Mouse (Mus musculus): ENCODE measurements around the gene Adgrb3. TPM values are rescaled to one million over a fixed set of nuclear protein-coding genes. Genes with fewer than 3 reads are reported as not detected.
"Not testable (repeated sequence)": the region's sequence is repeated elsewhere in the genome, so short reads cannot be mapped to it uniquely, and the experiment has no call there.

The Adgrb3 gene
- polyA plus RNA-seq, 1 experiment, result 0.08 TPM

DNA sequence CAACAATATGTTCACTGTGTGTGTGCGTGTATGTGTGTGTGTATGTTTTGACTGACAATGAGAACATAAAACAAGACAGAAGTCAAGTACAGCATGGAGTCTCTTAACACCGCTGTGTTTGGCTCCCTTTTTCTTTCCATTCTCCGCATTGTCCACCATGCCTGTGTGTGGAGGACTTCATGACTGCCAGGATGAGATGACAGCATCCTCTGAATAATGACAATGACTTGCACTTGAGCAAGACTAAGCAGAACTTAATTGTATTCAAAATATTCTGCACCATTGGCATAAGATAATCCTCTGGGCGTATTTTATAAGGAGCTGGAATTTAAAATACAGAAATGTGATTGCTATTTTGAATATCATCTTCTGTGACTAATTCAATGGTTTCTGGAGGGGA lies 326.0 kb downstream of the Adgrb3 start:
- Histone ChIP-seq H3K4me1 (ENCODE audit: control insufficient read depth, insufficient read depth, insufficient read length) (no peaks in the 10 kb centered on the region), H3K27me3 (ENCODE audit: control insufficient read depth, insufficient read depth, low read length) (no peaks in the 10 kb centered on the region), H3K27ac (ENCODE audit: insufficient read depth, low read length) (no peak overlapping the region), H3K36me3 (ENCODE audit: control insufficient read depth, insufficient read depth, low read length) (no peaks in the 10 kb centered on the region), H3K4me3 (ENCODE audit: extremely low read depth, insufficient read depth, insufficient read length) (no peak overlapping the region)
- WGBS, result 83% methylated on average over 4 of the region's 4 CpGs
- no peak for DNase-seq (ENCODE audit: low read depth in 1 of 2, low spot score in 2 of 2)
- no peak for TF ChIP-seq CTCF (IDR thresholded peaks at IDR 0.05; ENCODE audit: extremely low read depth, insufficient read depth, insufficient read length, insufficient replicate concordance)

DNA sequence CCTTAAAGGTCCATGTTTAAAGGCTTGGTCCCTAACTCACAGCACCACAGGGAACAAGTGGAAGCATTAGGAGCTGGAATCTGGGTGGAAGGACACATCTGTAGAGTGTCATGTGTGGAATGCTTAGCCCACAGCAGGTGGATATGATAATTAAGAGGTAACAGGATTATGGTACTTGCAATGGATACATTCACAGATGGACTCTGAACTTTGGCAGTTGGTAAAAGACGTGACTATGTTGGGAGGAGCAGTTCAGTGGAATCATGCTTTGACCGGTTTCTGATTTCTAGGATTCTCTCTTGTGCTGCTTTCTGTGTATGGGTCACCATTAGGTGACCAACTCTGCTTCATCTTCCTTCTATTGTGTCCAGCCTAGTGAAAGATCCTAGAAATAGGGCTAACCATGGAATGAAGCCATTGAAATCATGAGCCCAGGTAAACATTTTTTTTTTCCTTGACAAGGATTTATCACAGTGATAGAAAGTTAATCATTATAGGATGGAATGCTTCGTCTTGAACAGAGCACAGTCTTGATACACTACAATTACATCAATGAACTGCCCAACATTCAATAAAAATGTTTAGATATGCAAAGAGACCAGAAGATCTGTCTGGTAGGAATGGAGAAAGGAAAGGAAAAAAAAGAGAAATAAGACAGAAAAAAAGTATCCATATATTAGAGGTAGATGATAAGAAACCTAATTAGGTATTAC lies 334.1 kb downstream of the Adgrb3 start:
- no peak overlapping the region for H3K4me3 ChIP-seq (ENCODE audit: extremely low read depth, insufficient read depth, insufficient read length)
- TF ChIP-seq CTCF (IDR thresholded peaks at IDR 0.05; ENCODE audit: extremely low read depth, insufficient read depth, insufficient read length, insufficient replicate concordance) (no peak), POLR2A (IDR thresholded peaks at IDR 0.05; ENCODE audit: low read depth, low read length) (no peak)
- H3K27ac ChIP-seq (ENCODE audit: insufficient read depth, low read length), result no peak overlapping the region
- H3K4me1 ChIP-seq (ENCODE audit: control insufficient read depth, insufficient read depth, insufficient read length), result no peaks in the 10 kb centered on the region
- 77% methylated on average over 3 of the region's 3 CpGs for WGBS
- H3K27me3 ChIP-seq (ENCODE audit: control insufficient read depth, insufficient read depth, low read length), result no peaks in the 10 kb centered on the region
- H3K36me3 ChIP-seq (ENCODE audit: control insufficient read depth, insufficient read depth, low read length), result no peaks in the 10 kb centered on the region
- DNase-seq (ENCODE audit: low read depth in 1 of 2, low spot score in 2 of 2), result no peak

DNA sequence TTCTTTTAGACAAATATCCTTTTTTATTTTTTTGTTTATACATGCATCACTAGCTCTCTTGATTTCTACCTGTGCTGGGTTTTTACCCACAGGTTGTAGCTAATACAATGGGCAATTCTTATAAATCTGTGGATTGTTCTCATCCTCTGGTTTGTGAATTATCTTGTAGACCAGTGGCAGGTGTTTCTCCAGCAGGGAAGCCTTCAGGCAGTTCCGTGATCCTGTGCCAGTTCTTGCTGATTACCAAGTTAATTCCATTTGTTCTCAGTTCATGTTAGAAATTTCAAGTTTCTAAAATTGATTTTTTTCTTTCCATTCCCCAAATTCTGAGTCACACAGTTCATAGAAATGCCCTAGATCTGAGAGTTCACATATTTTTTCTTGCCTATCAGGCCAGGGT lies 338.0 kb downstream of the Adgrb3 start:
- H3K27ac ChIP-seq (ENCODE audit: insufficient read depth, low read length), result no peak overlapping the region
- H3K4me1 ChIP-seq (ENCODE audit: control insufficient read depth, insufficient read depth, insufficient read length), result no peaks in the 10 kb centered on the region
- WGBS, result 77% methylated on average over 1 of the region's 1 CpGs
- H3K36me3 ChIP-seq (ENCODE audit: control insufficient read depth, insufficient read depth, low read length), result no peaks in the 10 kb centered on the region
- no peaks in the 10 kb centered on the region for H3K27me3 ChIP-seq (ENCODE audit: control insufficient read depth, insufficient read depth, low read length)
- no peak overlapping the region for H3K4me3 ChIP-seq (ENCODE audit: extremely low read depth, insufficient read depth, insufficient read length)
- no peak for DNase-seq (ENCODE audit: low read depth in 1 of 2, low spot score in 2 of 2)
- TF ChIP-seq CTCF (IDR thresholded peaks at IDR 0.05; ENCODE audit: extremely low read depth, insufficient read depth, insufficient read length, insufficient replicate concordance) (no peak), POLR2A (IDR thresholded peaks at IDR 0.05; ENCODE audit: low read depth, low read length) (no peak)

DNA sequence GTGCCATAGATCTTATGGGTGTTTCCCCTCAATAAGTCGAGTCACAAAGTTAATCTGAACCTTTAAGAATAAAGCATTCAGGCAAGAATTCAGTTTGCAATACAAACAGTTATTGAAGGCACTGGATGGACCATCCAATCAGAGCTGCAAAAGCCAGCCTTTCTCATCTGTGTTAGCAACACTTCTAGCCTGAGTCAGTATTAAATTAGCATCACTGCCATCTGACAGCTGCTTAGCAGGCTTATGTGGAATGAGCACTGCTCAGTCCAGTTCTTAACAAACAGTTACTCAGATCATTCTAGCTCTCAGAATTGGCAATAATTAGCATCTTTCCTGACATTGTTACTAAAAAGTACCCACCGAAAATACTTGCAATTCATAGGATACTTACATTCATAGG lies 339.3 kb downstream of the Adgrb3 start:
- WGBS, result 67% methylated on average over 2 of the region's 2 CpGs
- Histone ChIP-seq H3K27me3 (ENCODE audit: control insufficient read depth, insufficient read depth, low read length) (no peaks in the 10 kb centered on the region), H3K36me3 (ENCODE audit: control insufficient read depth, insufficient read depth, low read length) (no peaks in the 10 kb centered on the region), H3K27ac (ENCODE audit: insufficient read depth, low read length) (no peak overlapping the region), H3K4me3 (ENCODE audit: extremely low read depth, insufficient read depth, insufficient read length) (no peak overlapping the region), H3K4me1 (ENCODE audit: control insufficient read depth, insufficient read depth, insufficient read length) (no peaks in the 10 kb centered on the region)
- no peak for DNase-seq (ENCODE audit: low read depth in 1 of 2, low spot score in 2 of 2)
- TF ChIP-seq CTCF (IDR thresholded peaks at IDR 0.05; ENCODE audit: extremely low read depth, insufficient read depth, insufficient read length, insufficient replicate concordance) (no peak), POLR2A (IDR thresholded peaks at IDR 0.05; ENCODE audit: low read depth, low read length) (no peak)

DNA sequence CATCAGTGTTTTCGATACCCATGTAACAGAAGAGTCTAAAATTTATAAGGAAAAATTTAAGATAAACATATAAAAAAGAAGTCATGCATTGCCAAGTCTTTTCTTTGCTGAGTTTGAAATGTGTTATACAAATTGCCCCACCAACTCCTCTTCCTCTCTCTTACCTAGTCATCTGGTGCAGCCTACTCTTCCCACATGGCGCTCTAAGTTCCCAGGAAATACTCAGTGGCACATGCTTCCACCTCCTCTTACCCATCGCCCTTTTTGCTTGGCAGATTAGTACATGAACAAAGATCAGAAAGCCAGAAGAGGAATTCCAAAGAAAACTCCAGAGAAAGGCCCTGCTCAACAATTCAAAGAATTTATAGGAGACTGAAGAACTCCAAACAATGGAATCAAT lies 353.8 kb downstream of the Adgrb3 start:
- no peaks in the 10 kb centered on the region for H3K4me1 ChIP-seq (ENCODE audit: control insufficient read depth, insufficient read depth, insufficient read length)
- no peak overlapping the region for H3K4me3 ChIP-seq (ENCODE audit: extremely low read depth, insufficient read depth, insufficient read length)
- H3K27me3 ChIP-seq (ENCODE audit: control insufficient read depth, insufficient read depth, low read length), result no peaks in the 10 kb centered on the region
- TF ChIP-seq CTCF (IDR thresholded peaks at IDR 0.05; ENCODE audit: extremely low read depth, insufficient read depth, insufficient read length, insufficient replicate concordance) (no peak), POLR2A (IDR thresholded peaks at IDR 0.05; ENCODE audit: low read depth, low read length) (no peak)
- no peak for DNase-seq (ENCODE audit: low read depth in 1 of 2, low spot score in 2 of 2)
- H3K36me3 ChIP-seq (ENCODE audit: control insufficient read depth, insufficient read depth, low read length), result no peaks in the 10 kb centered on the region
- H3K27ac ChIP-seq (ENCODE audit: insufficient read depth, low read length), result no peak overlapping the region
- 85% methylated on average over 3 of the region's 3 CpGs for WGBS

DNA sequence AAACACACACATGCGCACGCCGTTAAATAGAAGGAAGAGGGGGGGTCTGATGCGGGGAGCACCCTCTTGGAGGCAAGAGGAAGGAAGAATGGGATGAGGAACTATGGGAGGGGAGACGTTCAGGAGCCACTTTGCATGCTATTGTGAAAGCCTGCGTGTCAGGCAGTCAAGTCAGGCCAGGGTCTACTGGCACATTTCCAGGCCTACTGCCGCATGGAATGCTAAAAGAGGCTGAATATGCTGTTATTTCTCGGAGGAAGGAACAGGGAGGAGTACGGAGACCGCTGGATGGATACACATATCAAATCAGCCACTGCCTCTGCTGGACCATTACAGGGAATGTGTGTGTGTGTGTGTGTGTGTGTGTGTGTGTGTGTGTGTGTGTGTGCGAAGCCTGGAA lies 355.0 kb downstream of the Adgrb3 start:
- DNase-seq (ENCODE audit: low read depth in 1 of 2, low spot score in 2 of 2), result no peak
- TF ChIP-seq CTCF (IDR thresholded peaks at IDR 0.05; ENCODE audit: extremely low read depth, insufficient read depth, insufficient read length, insufficient replicate concordance) (no peak), POLR2A (IDR thresholded peaks at IDR 0.05; ENCODE audit: low read depth, low read length) (no peak)
- H3K27ac ChIP-seq (ENCODE audit: insufficient read depth, low read length), result no peak overlapping the region
- H3K4me3 ChIP-seq (ENCODE audit: extremely low read depth, insufficient read depth, insufficient read length), result no peak overlapping the region
- 74% methylated on average over 11 of the region's 11 CpGs for WGBS
- no peaks in the 10 kb centered on the region for H3K27me3 ChIP-seq (ENCODE audit: control insufficient read depth, insufficient read depth, low read length)
- no peaks in the 10 kb centered on the region for H3K36me3 ChIP-seq (ENCODE audit: control insufficient read depth, insufficient read depth, low read length)
- H3K4me1 ChIP-seq (ENCODE audit: control insufficient read depth, insufficient read depth, insufficient read length), result no peaks in the 10 kb centered on the region

DNA sequence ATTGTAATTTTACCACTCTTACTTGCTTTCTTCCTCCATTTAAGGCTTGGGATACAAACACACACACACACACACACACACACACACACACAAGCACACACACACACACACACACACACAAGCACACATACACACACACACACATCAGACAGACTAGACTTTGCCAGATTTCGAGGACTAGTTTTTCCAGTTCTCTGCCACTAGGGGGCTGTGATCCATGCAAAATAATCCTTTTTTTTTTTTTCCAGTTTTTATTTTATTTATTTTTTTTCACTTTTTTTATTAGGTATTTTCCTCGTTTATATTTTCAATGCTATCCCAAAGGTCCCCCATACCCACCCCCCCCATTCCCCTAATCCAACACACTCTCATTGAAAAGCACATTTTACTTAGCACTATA lies 357.9 kb downstream of the Adgrb3 start:
- H3K27me3 ChIP-seq (ENCODE audit: control insufficient read depth, insufficient read depth, low read length), result not testable (repeated sequence)
- 61% methylated on average over 2 of the region's 2 CpGs for WGBS

More for the DNA sequence above, 357.9 kb downstream of the Adgrb3 start:
- H3K36me3 ChIP-seq (ENCODE audit: control insufficient read depth, insufficient read depth, low read length); H3K4me3 ChIP-seq (ENCODE audit: extremely low read depth, insufficient read depth, insufficient read length); H3K4me1 ChIP-seq (ENCODE audit: control insufficient read depth, insufficient read depth, insufficient read length); DNase-seq (ENCODE audit: low read depth in 1 of 2, low spot score in 2 of 2); H3K27ac ChIP-seq (ENCODE audit: insufficient read depth, low read length): not testable (repeated sequence)
